Mouse (Mus musculus) left cerebral cortex, postnatal 14 days (tissue): ENCODE results near the gene Zbtb41. TPM values are rescaled to one million over a fixed set of nuclear protein-coding genes. Genes with fewer than 3 reads are reported as not detected.
A peak's percentile ranks its signal among the peaks of the same experiment; 100 is the strongest.

Experiments
- DNase-seq, 2 experiments: peaks; one replicate each; pipeline ENCODE4 v3.0.0; 2021 to 2022; ENCODE audit warnings: low spot score in 2 of 2, mixed read lengths in 1 of 2
- intact Hi-C: fragments of 180-260 bp; cut with DNase I; formaldehyde crosslinking; loops from one replicate; pipeline ENCODE4 v1.15.1; 2025
- total RNA-seq, 2 experiments: library from RNA; stranded (reverse); gene quantifications; 2 replicates each; pipeline ENCODE4 v1.2.3; 2021

Gene Zbtb41
- total RNA-seq, 2 experiments from 2014 or later, result 28.3 to 30.4 TPM

GRCm38 (mm10) chr1:139455226-139455869, 33.3 kb downstream of the Zbtb41 start:
- no peak for DNase-seq
- intact Hi-C loops, result no loop called here

GRCm38 (mm10) chr1:139460807-139461206, 38.7 kb downstream of the Zbtb41 start:
- intact Hi-C loops, result no loop called here

GRCm38 (mm10) chr1:139465936-139466335, 43.8 kb downstream of the Zbtb41 start:
- no peak for DNase-seq
- intact Hi-C loops, result no loop called here

More at GRCm38 (mm10) chr1:139460807-139461206, 38.7 kb downstream of the Zbtb41 start:
- DNase-seq, result no peak

GRCm38 (mm10) chr1:139478898-139479297, 56.8 kb downstream of the Zbtb41 start:
- intact Hi-C loops, result no loop called here
- DNase-seq, result peak in 1 of 2 experiments; percentile 11

- DNase-seq, result peak in 1 of 2 experiments; percentile 39
- intact Hi-C loops, result no loop called here
Measured at GRCm38 (mm10) chr1:139480246-139480645, 58.2 kb downstream of the Zbtb41 start.

GRCm38 (mm10) chr1:139481146-139481545, 59.1 kb downstream of the Zbtb41 start:
- intact Hi-C loops, result no loop called here
- DNase-seq, result no peak

- intact Hi-C loops, result no loop called here
- DNase-seq, result no peak
Measured at GRCm38 (mm10) chr1:139494630-139495029, 72.5 kb downstream of the Zbtb41 start.

GRCm38 (mm10) chr1:139495408-139495807, 73.3 kb downstream of the Zbtb41 start:
- DNase-seq, result no peak
- intact Hi-C loops, result no loop called here

GRCm38 (mm10) chr1:139496212-139496611, 74.1 kb downstream of the Zbtb41 start:
- DNase-seq, result no peak
- intact Hi-C loops, result no loop called here

- DNase-seq, result no peak
- intact Hi-C loops, result no loop called here
Measured at GRCm38 (mm10) chr1:139499751-139500150, 77.7 kb downstream of the Zbtb41 start.

GRCm38 (mm10) chr1:139501258-139501752, 79.2 kb downstream of the Zbtb41 start, which contains the start of gene F13b:
TSS of gene F13b (plus strand) at chr1:139501702.
- intact Hi-C loops, result no loop called here
- DNase-seq, result no peak

Other genes starting within 250 kb of the Zbtb41 start
- under 1 TPM; 0.68 to 0.97 TPM for gene Crb1, start 45.2 kb upstream of the Zbtb41 start, total RNA-seq
- 1 to 10 TPM in 1 of 2 experiments, under 1 TPM in 1; 0.95 to 1.4 TPM for gene Aspm, start 32.5 kb downstream of the Zbtb41 start, total RNA-seq
- not detected for gene F13b, start 79.4 kb downstream of the Zbtb41 start, total RNA-seq
- gene Cfhr1, start 138.0 kb downstream of the Zbtb41 start, total RNA-seq, result not detected